Mouse (Mus musculus): ENCODE measurements at regions not wholly inside any gene's neighbourhood (a gene's known extent, or its start where the extent isn't known, plus 50 kb on each side); places are given as distances from the start of the nearest gene placed in this dataset.

GRCm38 (mm10) chr6:139010501-139010900 is 352.2 kb upstream of the Igbp1b start:
- Histone ChIP-seq H3K9me3 (replicated peaks) (peaks cover 3% of the 10 kb centered on the region; the same call in 1 of the 2 replicates), H3K4me1 (ENCODE audit: insufficient read depth, low read depth, low read length) (no peaks in the 10 kb centered on the region), H3K36me3 (replicated peaks) (no peaks in the 10 kb centered on the region), H3K27me3 (ENCODE audit: insufficient read depth, low read length) (no peaks in the 10 kb centered on the region), H3K4me3 (ENCODE audit: low read depth, low read length) (no peak overlapping the region)
- DNase-seq (ENCODE audit: low spot score): no peak
- no peak for ATAC-seq (ENCODE audit: extremely low read depth, insufficient number of reproducible peaks, low FRiP score, poor library complexity, severe bottlenecking)
- TF ChIP-seq CTCF (IDR thresholded peaks at IDR 0.05; ENCODE audit: low read depth, low read length): no peak
- TF ChIP-seq TAL1 (conservative IDR thresholded peaks at IDR 0.05; ENCODE audit: low read depth, low read length): no peak

Data from G1E (cell line).